Mouse (Mus musculus): Measurements from ENCODE around the gene Grin2a.

DNA sequence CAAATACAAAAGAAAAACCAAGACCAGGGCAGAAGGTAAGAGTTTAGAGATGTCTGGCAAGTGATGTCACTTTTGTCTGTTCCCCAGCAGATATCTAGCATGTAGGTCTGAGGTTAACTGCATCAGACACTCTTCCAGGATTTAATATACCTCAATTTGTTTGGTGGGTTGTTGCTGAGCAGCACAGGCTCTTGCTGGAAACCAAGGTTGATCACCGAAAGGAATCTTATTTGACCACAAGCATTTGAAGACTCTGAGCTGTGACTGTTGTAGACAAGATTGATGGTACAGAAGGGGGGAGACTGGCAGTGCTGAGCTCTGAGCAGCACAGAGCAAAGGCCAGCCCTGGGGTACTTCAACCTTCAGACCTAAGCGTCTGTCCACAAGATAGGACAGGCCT is 378.1 kb downstream of the Grin2a start:
- TF ChIP-seq CTCF (IDR thresholded peaks at IDR 0.05; ENCODE audit: low read depth) = no peak
- no peak for TF ChIP-seq EP300 (IDR thresholded peaks at IDR 0.05; ENCODE audit: low read depth)

Data from liver, embryonic 14.5 days (tissue).